ENCODE assay signal across 8 mouse cellular contexts in the genomic region with DNA sequence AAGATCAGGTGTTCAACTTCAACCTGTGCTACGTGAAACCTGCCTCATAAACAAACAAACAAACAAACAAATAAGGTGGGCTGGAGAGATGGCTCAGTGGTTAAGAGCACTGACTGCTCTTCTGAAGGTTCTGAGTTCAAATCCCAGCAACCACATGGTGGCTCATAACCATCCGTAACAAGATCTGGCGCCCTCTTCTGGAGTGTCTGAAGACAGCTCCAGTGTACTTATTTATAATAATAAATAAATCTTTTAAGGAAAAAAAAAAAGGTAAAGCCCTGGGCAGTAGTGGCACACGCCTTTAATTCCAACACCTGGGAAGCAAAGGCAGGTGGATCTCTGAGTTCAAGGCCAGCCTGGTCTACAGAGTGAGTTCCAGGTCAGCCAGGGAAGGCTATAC. TPM values are rescaled to one million over a fixed set of nuclear protein-coding genes. Genes with fewer than 3 reads are reported as not detected.
DNase-seq lines count a peak whose midpoint lies in the region; ATAC-seq and TF ChIP-seq lines count a peak whose summit lies in the region.
"Not testable (repeated sequence)": the region's sequence is repeated elsewhere in the genome, so short reads cannot be mapped to it uniquely, and the experiment has no call there.
"Had no signal": no experiment of that assay in that cellular context is flagged by ENCODE, and none has a peak within 500 bp of the region (broad histone marks: within the 10 kb centered on the region; RNA-seq: fewer than 3 reads in every experiment).

No protein-coding gene starts in this region.

- H3K27me3 ChIP-seq in MEL (ENCODE audit: control insufficient read depth in 1 of 2, insufficient read depth in 2 of 2, low read length in 2 of 2); hindbrain, postnatal 0 days (ENCODE audit: insufficient read depth, low read length); liver, postnatal 0 days (ENCODE audit: insufficient read depth, low read length); stomach, postnatal 0 days (ENCODE audit: control insufficient read depth, insufficient read depth, low read length): not testable (repeated sequence)

- not testable (repeated sequence) for H3K27ac ChIP-seq in MEL (ENCODE audit: control insufficient read depth, low read depth, low read length); gastrocnemius, adult 2 months; hindbrain, postnatal 0 days; layer of hippocampus, adult 2 months; liver, postnatal 0 days (ENCODE audit: low read depth); stomach, postnatal 0 days (replicated peaks)

- H3K79me2 ChIP-seq in MEL (ENCODE audit: control insufficient read depth, insufficient read depth, low read length, poor library complexity): not testable (repeated sequence)

- not testable (repeated sequence) for TF ChIP-seq RAD21 in MEL (IDR thresholded peaks at IDR 0.05; ENCODE audit: low read depth, low read length)

- peaks cover 0 to 33% of the 10 kb centered on the region in 2 experiments; a peak in 2 of 4 replicates for H3K36me3 ChIP-seq in MEL (ENCODE audit: control insufficient read depth in 1 of 2, insufficient read depth in 2 of 2, low read length in 2 of 2)
- peaks cover 82% of the 10 kb centered on the region for H3K36me3 ChIP-seq in hindbrain, postnatal 0 days (ENCODE audit: insufficient read depth, low read length)
- H3K36me3 ChIP-seq in liver, postnatal 0 days (replicated peaks; ENCODE audit: insufficient read depth, low read length): peaks cover 73% of the 10 kb centered on the region
- H3K36me3 ChIP-seq in stomach, postnatal 0 days (ENCODE audit: control insufficient read depth, insufficient read depth, low read length): peaks cover 44% of the 10 kb centered on the region

- not testable (repeated sequence) for H3K4me1 ChIP-seq in MEL (ENCODE audit: control insufficient read depth in 1 of 2, insufficient read depth in 2 of 2, low read length in 2 of 2); hindbrain, postnatal 0 days (ENCODE audit: insufficient read depth, low read length); liver, postnatal 0 days (ENCODE audit: insufficient read depth); stomach, postnatal 0 days (replicated peaks; ENCODE audit: control insufficient read depth, insufficient read depth)

- intact Hi-C loops in gastrocnemius, adult 2 months (cut with DNase I): loop anchor here (2.0 to 5.0 kb wide), 2 partner anchors 36 to 78 kb away; a partner anchor contains a TSS

- DNase-seq in MEL (ENCODE audit: low read depth, low spot score); gastrocnemius, adult 2 months; hindbrain, postnatal 0 days (ENCODE audit: low spot score); layer of hippocampus, adult 2 months (ENCODE audit: low spot score in 2 of 2); liver, postnatal 0 days; stomach, postnatal 0 days (ENCODE audit: low spot score): not testable (repeated sequence)

- not testable (repeated sequence) for ATAC-seq in hindbrain, postnatal 0 days; liver, postnatal 0 days; stomach, postnatal 0 days (ENCODE audit: low FRiP score, low TSS enrichment)

- H3K9me3 ChIP-seq in MEL (replicated peaks; ENCODE audit: insufficient read depth, low read length); hindbrain, postnatal 0 days (ENCODE audit: low read length); liver, postnatal 0 days (ENCODE audit: low read length); stomach, postnatal 0 days (ENCODE audit: control insufficient read depth, low read length): not testable (repeated sequence)

- WGBS in hindbrain, postnatal 0 days: 86% methylated on average over 4 of the region's 4 CpGs
- WGBS in liver, postnatal 0 days (ENCODE audit: insufficient replicate concordance): 78% methylated on average over 4 of the region's 4 CpGs
- 78% methylated on average over 4 of the region's 4 CpGs for WGBS in stomach, postnatal 0 days

- H3K4me3 ChIP-seq in MEL (ENCODE audit: control insufficient read depth in 1 of 2, insufficient read depth in 1 of 2, low read depth in 2 of 2, low read length in 2 of 2); gastrocnemius, adult 2 months; hindbrain, postnatal 0 days (ENCODE audit: low read length); layer of hippocampus, adult 2 months; liver, postnatal 0 days (ENCODE audit: low read depth, low read length); stomach, postnatal 0 days (ENCODE audit: low read depth, low read length): not testable (repeated sequence)

- peak in 1 of 3 experiments; percentile 13; a peak in 1 of 6 replicates for TF ChIP-seq CTCF in MEL (IDR thresholded peaks at IDR 0.05 in 2 of 3, conservative IDR thresholded peaks at IDR 0.05 in 1 of 3; ENCODE audit: control insufficient read depth in 1 of 3, insufficient read depth in 1 of 3, low read depth in 2 of 3, low read length in 3 of 3, poor library complexity in 1 of 3, severe bottlenecking in 1 of 3)
- peak; percentile 52 for TF ChIP-seq CTCF in gastrocnemius, adult 2 months (IDR thresholded peaks at IDR 0.05)
- TF ChIP-seq CTCF in hindbrain, postnatal 0 days (IDR thresholded peaks at IDR 0.05; ENCODE audit: low read depth): peak; percentile 18; the same call in 1 of the 2 replicates
- TF ChIP-seq CTCF in layer of hippocampus, adult 2 months (conservative IDR thresholded peaks at IDR 0.05): peak; percentile 70
- TF ChIP-seq CTCF in liver, postnatal 0 days (IDR thresholded peaks at IDR 0.05; ENCODE audit: low read depth): peak; percentile 32; the same call in 1 of the 2 replicates
- peak; percentile 43 for TF ChIP-seq CTCF in stomach, postnatal 0 days (IDR thresholded peaks at IDR 0.05; ENCODE audit: low read depth)

- not testable (repeated sequence) for TF ChIP-seq POLR2A in MEL (IDR thresholded peaks at IDR 0.05; ENCODE audit: control insufficient read depth in 1 of 2, insufficient read depth in 1 of 2, low read depth in 1 of 2, low read length in 2 of 2, poor library complexity in 1 of 2)

- not testable (repeated sequence) for H3K9ac ChIP-seq in MEL (ENCODE audit: control insufficient read depth, low read depth, low read length, poor library complexity, severe bottlenecking); hindbrain, postnatal 0 days (replicated peaks; ENCODE audit: low read length); liver, postnatal 0 days (replicated peaks); stomach, postnatal 0 days (ENCODE audit: low read length)

- not testable (repeated sequence) for TF ChIP-seq EP300 in MEL (IDR thresholded peaks at IDR 0.05; ENCODE audit: low read depth in 1 of 2, low read length in 2 of 2); liver, postnatal 0 days (IDR thresholded peaks at IDR 0.05; ENCODE audit: low read depth); stomach, postnatal 0 days (optimal IDR thresholded peaks at IDR 0.05)

- not testable (repeated sequence) for H3K4me2 ChIP-seq in hindbrain, postnatal 0 days (ENCODE audit: low read depth, low read length); liver, postnatal 0 days (ENCODE audit: low read depth, low read length); stomach, postnatal 0 days (replicated peaks; ENCODE audit: low read depth)

RNA-seq across cellular contexts. Expression of a gene that starts 17.3 kb away (rescaled TPM):
- total RNA-seq in MEL (2012; rRNA removed): 87.9 and 109 TPM in 2 replicates
- 100 to 1,000 TPM in 1 of 2 experiments, not detected in 1; 304 TPM for polyA plus RNA-seq in MEL (2012; ENCODE audit: insufficient read depth in 1 of 2, insufficient read length in 2 of 2, low read depth in 1 of 2, low replicate concordance in 2 of 2, missing spikeins in 1 of 2)
- total RNA-seq in gastrocnemius, adult 2 months (2021): 1 to 10 TPM; 6.4 to 7.6 TPM
- total RNA-seq in hindbrain, postnatal 0 days (2014; rRNA removed): 47.2 and 48.7 TPM in 2 replicates
- polyA plus RNA-seq in hindbrain, postnatal 0 days (2015; fragmentation: Nextera tagmentation; extraction: Ambion mirVana): 98.7 and 101 TPM in 2 replicates
- total RNA-seq in layer of hippocampus, adult 2 months (2021): 10 to 100 TPM; 44.8 to 51.4 TPM
- polyA plus RNA-seq in liver, postnatal 0 days (2015; fragmentation: Nextera tagmentation; extraction: Ambion mirVana): 57.0 and 57.3 TPM in 2 replicates
- 65.6 and 66.4 TPM in 2 replicates for polyA plus RNA-seq in stomach, postnatal 0 days (2015; fragmentation: Nextera tagmentation; extraction: Ambion mirVana)

RNA-seq across cellular contexts. Expression of a gene that starts 27.8 kb away (rescaled TPM):
- total RNA-seq in MEL (2012; rRNA removed): not detected in 2 replicates
- polyA plus RNA-seq in MEL (2012; ENCODE audit: insufficient read depth in 1 of 2, insufficient read length in 2 of 2, low read depth in 1 of 2, low replicate concordance in 2 of 2, missing spikeins in 1 of 2): not detected
- total RNA-seq in gastrocnemius, adult 2 months (2021): 1 to 10 TPM; 1.6 to 2.1 TPM
- total RNA-seq in hindbrain, postnatal 0 days (2014; rRNA removed): 178 and 188 TPM in 2 replicates
- 239 and 269 TPM in 2 replicates for polyA plus RNA-seq in hindbrain, postnatal 0 days (2015; fragmentation: Nextera tagmentation; extraction: Ambion mirVana)
- total RNA-seq in layer of hippocampus, adult 2 months (2021): 10 to 100 TPM; 75.2 to 81.8 TPM
- 0.52 and 0.59 TPM in 2 replicates for polyA plus RNA-seq in liver, postnatal 0 days (2015; fragmentation: Nextera tagmentation; extraction: Ambion mirVana)
- 9.5 and 9.7 TPM in 2 replicates for polyA plus RNA-seq in stomach, postnatal 0 days (2015; fragmentation: Nextera tagmentation; extraction: Ambion mirVana)
- total RNA-seq: hematopoietic stem cell, adult 5-6 weeks had no signal
- polyA plus RNA-seq: activated CD4-positive, CD25-positive, alpha-beta regulatory T cell, adult 4 months had no signal

RNA-seq across cellular contexts. Expression of a gene that starts 36.7 kb away (rescaled TPM):
- 241 and 248 TPM in 2 replicates for total RNA-seq in MEL (2012; rRNA removed)
- 1,000 to 10,000 TPM in 1 of 2 experiments, 100 to 1,000 TPM in 1; 447 to 1,242 TPM for polyA plus RNA-seq in MEL (2012; ENCODE audit: insufficient read depth in 1 of 2, insufficient read length in 2 of 2, low read depth in 1 of 2, low replicate concordance in 2 of 2, missing spikeins in 1 of 2)
- 1,000 to 10,000 TPM; 1,155 to 1,439 TPM for total RNA-seq in gastrocnemius, adult 2 months (2021)
- 536 and 538 TPM in 2 replicates for total RNA-seq in hindbrain, postnatal 0 days (2014; rRNA removed)
- polyA plus RNA-seq in hindbrain, postnatal 0 days (2015; fragmentation: Nextera tagmentation; extraction: Ambion mirVana): 298 and 299 TPM in 2 replicates
- total RNA-seq in layer of hippocampus, adult 2 months (2021): 100 to 1,000 TPM; 442 to 446 TPM
- 86.7 and 87.0 TPM in 2 replicates for polyA plus RNA-seq in liver, postnatal 0 days (2015; fragmentation: Nextera tagmentation; extraction: Ambion mirVana)
- polyA plus RNA-seq in stomach, postnatal 0 days (2015; fragmentation: Nextera tagmentation; extraction: Ambion mirVana): 130 and 141 TPM in 2 replicates

RNA-seq across cellular contexts. Expression of a gene that starts 37.1 kb away (rescaled TPM):
- total RNA-seq in MEL (2012; rRNA removed): 112 and 128 TPM in 2 replicates
- 100 to 1,000 TPM in 1 of 2 experiments, not detected in 1; 164 TPM for polyA plus RNA-seq in MEL (2012; ENCODE audit: insufficient read depth in 1 of 2, insufficient read length in 2 of 2, low read depth in 1 of 2, low replicate concordance in 2 of 2, missing spikeins in 1 of 2)
- total RNA-seq in gastrocnemius, adult 2 months (2021): 10 to 100 TPM; 38.4 to 39.9 TPM
- 29.0 and 29.7 TPM in 2 replicates for total RNA-seq in hindbrain, postnatal 0 days (2014; rRNA removed)
- 102 and 110 TPM in 2 replicates for polyA plus RNA-seq in hindbrain, postnatal 0 days (2015; fragmentation: Nextera tagmentation; extraction: Ambion mirVana)
- total RNA-seq in layer of hippocampus, adult 2 months (2021): 10 to 100 TPM; 33.0 to 36.8 TPM
- polyA plus RNA-seq in liver, postnatal 0 days (2015; fragmentation: Nextera tagmentation; extraction: Ambion mirVana): 61.5 and 63.0 TPM in 2 replicates
- 75.8 and 77.0 TPM in 2 replicates for polyA plus RNA-seq in stomach, postnatal 0 days (2015; fragmentation: Nextera tagmentation; extraction: Ambion mirVana)

RNA-seq across cellular contexts. Expression of a gene that starts 50.2 kb away (rescaled TPM):
- total RNA-seq in MEL (2012; rRNA removed): 21.6 and 23.5 TPM in 2 replicates
- polyA plus RNA-seq in MEL (2012; ENCODE audit: insufficient read depth in 1 of 2, insufficient read length in 2 of 2, low read depth in 1 of 2, low replicate concordance in 2 of 2, missing spikeins in 1 of 2): 10 to 100 TPM in 1 of 2 experiments, not detected in 1; 20.7 TPM
- total RNA-seq in gastrocnemius, adult 2 months (2021): 100 to 1,000 TPM; 151 to 205 TPM
- total RNA-seq in hindbrain, postnatal 0 days (2014; rRNA removed): 12.9 and 13.9 TPM in 2 replicates
- 14.0 and 14.5 TPM in 2 replicates for polyA plus RNA-seq in hindbrain, postnatal 0 days (2015; fragmentation: Nextera tagmentation; extraction: Ambion mirVana)
- total RNA-seq in layer of hippocampus, adult 2 months (2021): 10 to 100 TPM; 28.6 to 38.4 TPM
- 10.9 and 12.3 TPM in 2 replicates for polyA plus RNA-seq in liver, postnatal 0 days (2015; fragmentation: Nextera tagmentation; extraction: Ambion mirVana)
- polyA plus RNA-seq in stomach, postnatal 0 days (2015; fragmentation: Nextera tagmentation; extraction: Ambion mirVana): 18.8 and 20.5 TPM in 2 replicates

Comparison
In these comparisons a context has a peak if more than half of its experiments do, and no peak if none do; other contexts are left out.
1. RNA of a gene that starts 27.8 kb away (total RNA-seq): 178 to 188 TPM in hindbrain, postnatal 0 days and 75.2 to 81.8 TPM in layer of hippocampus, adult 2 months; 1.6 to 2.1 TPM in gastrocnemius, adult 2 months and not detected in MEL; every median in the first group is over 10 times any median in the second.